Mouse (Mus musculus) ES-E14 (cell line): Measurements from ENCODE around the gene Ablim1. TPM values are rescaled to one million over a fixed set of nuclear protein-coding genes. Genes with fewer than 3 reads are reported as not detected.

Experiments
- DNase-seq: peaks from one replicate; pipeline ENCODE4 v3.0.0-alpha.2; 2013; ENCODE audit warnings: low read depth, low spot score
- H3K27ac ChIP-seq: 2 replicates; pipeline ENCODE4 v1.5.1; 2012; ENCODE audit warnings: low read depth, mild to moderate bottlenecking, low read length, moderate library complexity, mixed read lengths; ENCODE audit not compliant: poor library complexity, insufficient read depth, severe bottlenecking
- H3K36me3 ChIP-seq: 2 replicates; pipeline ENCODE4 v1.6.1; 2012; ENCODE audit warnings: mild to moderate bottlenecking, low read length, moderate library complexity, mixed read lengths; ENCODE audit not compliant: control insufficient read depth, poor library complexity, insufficient read depth, severe bottlenecking
- H3K4me1 ChIP-seq, 2 experiments: fragments of 150-350 bp in 1 of 2; sonication (generic) in 1 of 2; 2 replicates each; pipeline ENCODE4 v1.6.1; 2012; ENCODE audit warnings: low read length in 2 of 2, mild to moderate bottlenecking in 1 of 2, mixed read lengths in 1 of 2; ENCODE audit not compliant: control insufficient read depth in 2 of 2, insufficient read depth in 2 of 2, poor library complexity in 1 of 2
- H3K4me3 ChIP-seq, 2 experiments: fragments of 150-350 bp in 1 of 2; sonication (generic) in 1 of 2; 2 replicates each; pipeline ENCODE4 v1.5.1; 2012; ENCODE audit warnings: low read length in 2 of 2, low read depth in 1 of 2, mild to moderate bottlenecking in 1 of 2, mixed read lengths in 1 of 2; ENCODE audit not compliant: insufficient read depth in 1 of 2, poor library complexity in 1 of 2, severe bottlenecking in 1 of 2
- H3K9ac ChIP-seq: 2 replicates; pipeline ENCODE4 v1.6.1; 2012; ENCODE audit warnings: low read depth, mild to moderate bottlenecking, low read length, mixed read lengths; ENCODE audit not compliant: poor library complexity, insufficient read depth, severe bottlenecking
- H3K9me3 ChIP-seq: fragments of 150-350 bp; sonication (generic); 2 replicates; pipeline ENCODE4 v1.6.1; 2012; ENCODE audit warnings: low read depth, mild to moderate bottlenecking, low read length; ENCODE audit not compliant: control insufficient read depth, insufficient read depth
- CHD2 ChIP-seq: IDR thresholded peaks from 2 replicates; pipeline ENCODE4 v1.6.1; 2014; ENCODE audit warnings: mild to moderate bottlenecking, low read depth, low read length, inconsistent platforms
- HCFC1 ChIP-seq: IDR thresholded peaks from 2 replicates; pipeline ENCODE4 v1.6.1; 2012; ENCODE audit warnings: low read length, inconsistent platforms, borderline replicate concordance; ENCODE audit not compliant: insufficient read depth
- MAFK ChIP-seq: IDR thresholded peaks from 2 replicates; pipeline ENCODE4 v1.6.1; 2014; ENCODE audit warnings: mild to moderate bottlenecking, low read depth, low read length, inconsistent platforms; ENCODE audit not compliant: insufficient read depth
- ZC3H11A ChIP-seq: IDR thresholded peaks from 2 replicates; pipeline ENCODE4 v1.6.1; 2012; ENCODE audit warnings: low read depth, mild to moderate bottlenecking, inconsistent platforms, low read length, borderline replicate concordance
- ZNF384 ChIP-seq: IDR thresholded peaks from 2 replicates; pipeline ENCODE4 v1.6.1; 2012; ENCODE audit warnings: low read depth, low read length, inconsistent platforms
- in situ Hi-C, 2 experiments: fragments of 600-800 bp; cut with MboI; formaldehyde crosslinking; loops; one replicate each; pipeline ENCODE4 v1.15.1; 2025; ENCODE audit warnings: low sequenced_read_pairs in 2 of 2, inconsistent platforms in 1 of 2; ENCODE audit not compliant: unreplicated experiment in 2 of 2
- total RNA-seq: library from RNA; depleted of rRNA; stranded (reverse); fragments of 300-350 nt; gene quantifications from 2 replicates; pipeline ENCODE4 v1.2.3, GENCODE M21; 2012

Ablim1 gene
- total RNA-seq, 1 experiment, result 5.4 TPM

- H3K36me3 ChIP-seq, result no peaks in the 10 kb centered on the region
- no peak overlapping the region for H3K27ac ChIP-seq
- TF ChIP-seq MAFK (no peak), HCFC1 (no peak), CHD2 (no peak)
- no peak for DNase-seq
- no peak overlapping the region for H3K9ac ChIP-seq
- in situ Hi-C loops, result no loop called here
- H3K4me3 ChIP-seq, result no peak overlapping the region
- H3K9me3 ChIP-seq, result no peaks in the 10 kb centered on the region
- peaks cover 3 to 4% of the 10 kb centered on the region in 2 experiments; a peak in 2 of 4 replicates for H3K4me1 ChIP-seq
These were observed 18.2 kb downstream of the Ablim1 start for GRCm38 (mm10) chr19:57296539-57296938.

DNA sequence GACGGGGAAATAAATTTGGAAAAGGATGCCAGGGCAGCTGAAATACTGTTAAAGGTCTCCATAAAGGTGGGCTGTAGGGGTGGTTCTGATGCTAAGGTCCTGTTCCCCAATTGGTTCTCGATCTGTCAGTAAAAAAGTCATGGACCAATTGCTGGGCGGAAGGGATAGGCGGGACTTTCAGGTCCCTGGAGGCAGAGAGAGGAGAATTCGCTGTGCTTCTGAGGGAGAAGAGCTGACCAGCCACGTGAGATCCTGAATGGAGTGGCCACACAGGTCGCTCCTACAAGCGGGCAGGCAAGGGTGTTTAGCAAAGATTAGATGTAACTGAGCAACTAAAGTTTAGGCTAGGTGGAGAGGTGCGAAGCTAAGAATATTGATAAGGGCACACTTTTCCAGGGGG is 19.2 kb downstream of the Ablim1 start:
- no peak for TF ChIP-seq ZNF384
- TF ChIP-seq ZC3H11A, result no peak
- TF ChIP-seq MAFK, result no peak
- no peak for TF ChIP-seq CHD2
- TF ChIP-seq HCFC1, result no peak
- DNase-seq, result no peak
- Histone ChIP-seq H3K9ac (no peak overlapping the region), H3K36me3 (no peaks in the 10 kb centered on the region), H3K4me1 (peaks cover 3 to 4% of the 10 kb centered on the region in 2 experiments; a peak in 2 of 4 replicates), H3K9me3 (no peaks in the 10 kb centered on the region), H3K4me3 (no peak overlapping the region), H3K27ac (no peak overlapping the region)
- in situ Hi-C loops, result no loop called here

- no peaks in the 10 kb centered on the region for H3K36me3 ChIP-seq
- H3K4me3 ChIP-seq, result no peak overlapping the region
- TF ChIP-seq CHD2, result no peak
- TF ChIP-seq ZNF384, result no peak
- TF ChIP-seq ZC3H11A, result no peak
- no peak for TF ChIP-seq HCFC1
- no peak for TF ChIP-seq MAFK
- no peak overlapping the region for H3K9ac ChIP-seq
- peaks cover 3 to 4% of the 10 kb centered on the region in 2 experiments; a peak in 2 of 4 replicates for H3K4me1 ChIP-seq
- DNase-seq, result no peak
- in situ Hi-C loops, result no loop called here
- H3K9me3 ChIP-seq, result no peaks in the 10 kb centered on the region
- H3K27ac ChIP-seq, result no peak overlapping the region
These were observed 20.4 kb downstream of the Ablim1 start for GRCm38 (mm10) chr19:57294356-57294755.

GRCm38 (mm10) chr19:57293737-57294136 is 21.0 kb downstream of the Ablim1 start:
- H3K36me3 ChIP-seq, result no peaks in the 10 kb centered on the region
- TF ChIP-seq CHD2 (no peak), MAFK (no peak), HCFC1 (no peak), ZC3H11A (no peak), ZNF384 (no peak)
- no peak overlapping the region for H3K4me3 ChIP-seq
- in situ Hi-C loops, result no loop called here
- no peak overlapping the region for H3K27ac ChIP-seq
- peaks cover 3 to 4% of the 10 kb centered on the region in 2 experiments; a peak in 2 of 4 replicates for H3K4me1 ChIP-seq
- peak; percentile 36 for DNase-seq
- H3K9ac ChIP-seq, result no peak overlapping the region
- no peaks in the 10 kb centered on the region for H3K9me3 ChIP-seq

DNA sequence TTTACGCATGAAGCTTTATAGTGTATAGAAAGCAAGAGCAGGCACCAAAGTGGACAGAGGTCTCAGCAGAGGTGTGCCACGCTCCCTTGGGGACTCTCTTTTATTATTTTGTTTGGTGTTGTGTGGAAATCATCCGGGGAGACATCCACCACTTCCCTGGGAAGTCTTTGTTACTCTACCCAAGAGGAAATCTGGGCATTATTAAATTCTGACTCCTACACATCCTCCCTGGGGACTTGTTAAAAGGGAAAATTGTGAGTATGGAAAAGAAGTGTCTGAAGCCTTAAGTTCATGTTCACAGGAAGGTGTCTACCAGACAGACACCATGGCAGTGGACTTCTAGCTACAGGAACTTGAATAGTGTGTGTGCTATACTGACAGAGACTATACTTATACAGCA is 31.4 kb downstream of the Ablim1 start:
- H3K9me3 ChIP-seq, result no peaks in the 10 kb centered on the region
- H3K27ac ChIP-seq, result no peak overlapping the region
- TF ChIP-seq CHD2 (no peak), MAFK (no peak), HCFC1 (no peak), ZC3H11A (no peak), ZNF384 (no peak)
- H3K36me3 ChIP-seq, result no peaks in the 10 kb centered on the region
- no peak for DNase-seq
- H3K4me1 ChIP-seq, result no peaks in the 10 kb centered on the region
- H3K4me3 ChIP-seq, result no peak overlapping the region
- no peak overlapping the region for H3K9ac ChIP-seq
- in situ Hi-C loops, result no loop called here
